Mouse (Mus musculus) layer of hippocampus, adult 9-11 months (tissue): ENCODE measurements around the gene Lhx4.

ENCODE experiments used
- DNase-seq: peaks from one replicate; pipeline ENCODE4 v3.0.0; 2022

The Lhx4 gene

GRCm38 (mm10) chr1:155700886-155701285 lies 50.6 kb downstream of the Lhx4 start:
- DNase-seq: no peak

- peak; percentile 44 for DNase-seq
Observed at GRCm38 (mm10) chr1:155698373-155699159, 52.9 kb downstream of the Lhx4 start.

GRCm38 (mm10) chr1:155693443-155693842 lies 58.0 kb downstream of the Lhx4 start:
- no peak for DNase-seq

GRCm38 (mm10) chr1:155693026-155693425 lies 58.5 kb downstream of the Lhx4 start:
- no peak for DNase-seq

GRCm38 (mm10) chr1:155692230-155692629 lies 59.3 kb downstream of the Lhx4 start:
- no peak for DNase-seq

GRCm38 (mm10) chr1:155689558-155689957 lies 61.9 kb downstream of the Lhx4 start:
- DNase-seq: no peak

GRCm38 (mm10) chr1:155689141-155689540 lies 62.3 kb downstream of the Lhx4 start:
- no peak for DNase-seq

GRCm38 (mm10) chr1:155686816-155687215 lies 64.7 kb downstream of the Lhx4 start:
- no peak for DNase-seq

- no peak for DNase-seq
Observed at GRCm38 (mm10) chr1:155681116-155681799, 70.2 kb downstream of the Lhx4 start.

- no peak for DNase-seq
Observed at GRCm38 (mm10) chr1:155675570-155675969, 75.9 kb downstream of the Lhx4 start.

GRCm38 (mm10) chr1:155663994-155664393 lies 87.5 kb downstream of the Lhx4 start:
- no peak for DNase-seq

GRCm38 (mm10) chr1:155656321-155656720 lies 95.2 kb downstream of the Lhx4 start:
- DNase-seq: no peak

- DNase-seq: no peak
Observed at GRCm38 (mm10) chr1:155654961-155655360, 96.5 kb downstream of the Lhx4 start.

- DNase-seq: no peak
Observed at GRCm38 (mm10) chr1:155650121-155650846, 101.2 kb downstream of the Lhx4 start.
